ENCODE assay signal across 14 mouse cellular contexts in genomic region chr5:7917501-7918295, GRCm38 (mm10). TPM values are rescaled to one million over a fixed set of nuclear protein-coding genes. Genes with fewer than 3 reads are reported as not detected.
A peak's percentile ranks its signal among the peaks of the same experiment; 100 is the strongest.
DNase-seq lines count a peak whose midpoint lies in the region; ATAC-seq lines count a peak whose summit lies in the region.
"Had no signal": no experiment of that assay in that cellular context is flagged by ENCODE, and none has a peak within 500 bp of the region (broad histone marks: within the 10 kb centered on the region; RNA-seq: fewer than 3 reads in every experiment).

No protein-coding gene starts in this region.

- H3K4me3 ChIP-seq in embryonic facial prominence, embryonic 15.5 days (replicated peaks), result no peak overlapping the region
- H3K4me3 ChIP-seq in limb, embryonic 15.5 days, result no peak overlapping the region
- H3K4me3 ChIP-seq in midbrain, embryonic 16.5 days (ENCODE audit: low read depth, low read length), result no peak overlapping the region
- no peak overlapping the region for H3K4me3 ChIP-seq in hindbrain, embryonic 11.5 days (ENCODE audit: low read depth, low read length)
- H3K4me3 ChIP-seq: hindbrain, embryonic 13.5 days; neural tube, embryonic 13.5 days had no signal

- ATAC-seq in embryonic facial prominence, embryonic 15.5 days (ENCODE audit: insufficient number of reproducible peaks, low FRiP score, low TSS enrichment, low read depth), result no peak
- no peak for ATAC-seq in limb, embryonic 15.5 days (ENCODE audit: insufficient number of reproducible peaks, low FRiP score, low TSS enrichment, low read depth)
- ATAC-seq in midbrain, embryonic 16.5 days, result no peak
- no peak for ATAC-seq in hindbrain, embryonic 11.5 days (ENCODE audit: low FRiP score)
- ATAC-seq: intestine, postnatal 0 days had no signal

- H3K9me3 ChIP-seq in embryonic facial prominence, embryonic 15.5 days (replicated peaks), result no peaks in the 10 kb centered on the region
- H3K9me3 ChIP-seq in limb, embryonic 15.5 days, result no peaks in the 10 kb centered on the region
- H3K9me3 ChIP-seq in midbrain, embryonic 16.5 days (replicated peaks; ENCODE audit: control insufficient read depth, low read length, poor library complexity, severe bottlenecking), result no peaks in the 10 kb centered on the region
- no peaks in the 10 kb centered on the region for H3K9me3 ChIP-seq in hindbrain, embryonic 11.5 days (ENCODE audit: control insufficient read depth, low read length)
- H3K9me3 ChIP-seq: hindbrain, embryonic 13.5 days; neural tube, embryonic 13.5 days had no signal

- H3K4me1 ChIP-seq in embryonic facial prominence, embryonic 15.5 days, result no peaks in the 10 kb centered on the region
- peaks cover 3% of the 10 kb centered on the region; the same call in 1 of the 2 replicates for H3K4me1 ChIP-seq in limb, embryonic 15.5 days
- no peaks in the 10 kb centered on the region for H3K4me1 ChIP-seq in midbrain, embryonic 16.5 days (ENCODE audit: control insufficient read depth, insufficient read depth, low read length)
- no peaks in the 10 kb centered on the region for H3K4me1 ChIP-seq in hindbrain, embryonic 11.5 days (replicated peaks; ENCODE audit: control insufficient read depth, insufficient read depth, low read length)
- H3K4me1 ChIP-seq: hindbrain, embryonic 13.5 days; neural tube, embryonic 13.5 days had no signal

- H3K27me3 ChIP-seq in embryonic facial prominence, embryonic 15.5 days, result no peaks in the 10 kb centered on the region
- H3K27me3 ChIP-seq in limb, embryonic 15.5 days, result no peaks in the 10 kb centered on the region
- H3K27me3 ChIP-seq in midbrain, embryonic 16.5 days (ENCODE audit: control insufficient read depth, insufficient read depth, low read depth, low read length), result no peaks in the 10 kb centered on the region
- no peaks in the 10 kb centered on the region for H3K27me3 ChIP-seq in hindbrain, embryonic 11.5 days (ENCODE audit: control insufficient read depth, insufficient read depth, low read length)
- H3K27me3 ChIP-seq: hindbrain, embryonic 13.5 days; neural tube, embryonic 13.5 days had no signal

- WGBS in embryonic facial prominence, embryonic 15.5 days, result 59% methylated on average over 11 of the region's 11 CpGs
- 59% methylated on average over 11 of the region's 11 CpGs for WGBS in limb, embryonic 15.5 days
- WGBS in midbrain, embryonic 16.5 days, result 87% methylated on average over 11 of the region's 11 CpGs
- WGBS in hindbrain, embryonic 11.5 days, result 86% methylated on average over 11 of the region's 11 CpGs

- DNase-seq in layer of hippocampus, adult 11-12 months (ENCODE audit: low spot score), result peak; percentile 13
- no peak for DNase-seq in layer of hippocampus, adult 9-10 months (ENCODE audit: low spot score)
- peak; percentile 18 to 23 for DNase-seq in layer of hippocampus, adult 8-10 months (ENCODE audit: low spot score in 2 of 2)
- no peak for DNase-seq in hindbrain, embryonic 11.5 days (ENCODE audit: low spot score)
- no peak for DNase-seq in heart, postnatal 4 days
- DNase-seq: cerebellum, adult 11 months; kidney, postnatal 36 days had no signal

- H3K9ac ChIP-seq in embryonic facial prominence, embryonic 15.5 days, result no peak overlapping the region
- H3K9ac ChIP-seq in limb, embryonic 15.5 days, result no peak overlapping the region
- no peak overlapping the region for H3K9ac ChIP-seq in midbrain, embryonic 16.5 days (ENCODE audit: low read depth, low read length)
- no peak overlapping the region for H3K9ac ChIP-seq in hindbrain, embryonic 11.5 days (ENCODE audit: low read depth, low read length)
- H3K9ac ChIP-seq: hindbrain, embryonic 13.5 days; neural tube, embryonic 13.5 days had no signal

- H3K4me2 ChIP-seq in embryonic facial prominence, embryonic 15.5 days (replicated peaks), result no peak overlapping the region
- H3K4me2 ChIP-seq in limb, embryonic 15.5 days, result no peak overlapping the region
- no peak overlapping the region for H3K4me2 ChIP-seq in midbrain, embryonic 16.5 days (ENCODE audit: low read length)
- no peak overlapping the region for H3K4me2 ChIP-seq in hindbrain, embryonic 11.5 days (replicated peaks; ENCODE audit: low read depth, low read length)
- H3K4me2 ChIP-seq: hindbrain, embryonic 13.5 days; liver, embryonic 11.5 days; neural tube, embryonic 13.5 days had no signal

- 0 out of 2 replicates have a peak overlapping the region, but pooled peaks have one; percentile 65 for H3K27ac ChIP-seq in embryonic facial prominence, embryonic 15.5 days (replicated peaks)
- peak overlapping the region; percentile 76 for H3K27ac ChIP-seq in limb, embryonic 15.5 days
- H3K27ac ChIP-seq in midbrain, embryonic 16.5 days (ENCODE audit: low read length), result no peak overlapping the region
- no peak overlapping the region for H3K27ac ChIP-seq in hindbrain, embryonic 11.5 days (ENCODE audit: low read depth, low read length)
- H3K27ac ChIP-seq: hindbrain, embryonic 13.5 days; neural tube, embryonic 13.5 days had no signal

- H3K36me3 ChIP-seq in embryonic facial prominence, embryonic 15.5 days, result no peaks in the 10 kb centered on the region
- H3K36me3 ChIP-seq in limb, embryonic 15.5 days, result no peaks in the 10 kb centered on the region
- no peaks in the 10 kb centered on the region for H3K36me3 ChIP-seq in midbrain, embryonic 16.5 days (ENCODE audit: control insufficient read depth, insufficient read depth, low read length)
- no peaks in the 10 kb centered on the region for H3K36me3 ChIP-seq in hindbrain, embryonic 11.5 days (ENCODE audit: control insufficient read depth, insufficient read depth, low read length)
- H3K36me3 ChIP-seq: hindbrain, embryonic 13.5 days; neural tube, embryonic 13.5 days had no signal

RNA-seq across cellular contexts. Expression of gene Steap4, which starts 42.6 kb away (rescaled TPM):
- 8.4 and 8.7 TPM in 2 replicates for polyA plus RNA-seq in embryonic facial prominence, embryonic 15.5 days (2015; fragmentation: Nextera tagmentation; extraction: Ambion mirVana)
- under 1 TPM in 3 of 4 experiments, not detected in 1; 0.19 to 0.43 (median 0.31) TPM for total RNA-seq in layer of hippocampus, adult 8-10 months (2022)
- 12.6 and 15.9 TPM in 2 replicates for polyA plus RNA-seq in limb, embryonic 15.5 days (2015; fragmentation: Nextera tagmentation; extraction: Ambion mirVana)
- 0.19 and 0.41 TPM in 2 replicates for polyA plus RNA-seq in midbrain, embryonic 16.5 days (2015; fragmentation: Nextera tagmentation; extraction: Ambion mirVana)
- 0.12 and 0.14 TPM in 2 replicates for polyA plus RNA-seq in hindbrain, embryonic 11.5 days (2014; fragmentation: Nextera tagmentation; extraction: Ambion mirVana)
- 10 to 100 TPM; 11.7 to 13.1 TPM for total RNA-seq in heart, postnatal 4 days (2021)

Comparison
In these comparisons a context has a peak if more than half of its experiments do, and no peak if none do; other contexts are left out.
1. DNase-seq: peak in layer of hippocampus, adult 11-12 months (single experiment) and layer of hippocampus, adult 8-10 months (2 of 2); none in layer of hippocampus, adult 9-10 months (single experiment), hindbrain, embryonic 11.5 days (single experiment) and heart, postnatal 4 days (single experiment).
2. H3K27ac ChIP-seq: peak in embryonic facial prominence, embryonic 15.5 days (single experiment) and limb, embryonic 15.5 days (single experiment); none in midbrain, embryonic 16.5 days (single experiment) and hindbrain, embryonic 11.5 days (single experiment).